Mouse (Mus musculus): ENCODE results near the gene Loxl3.

- TF ChIP-seq TAL1 (IDR thresholded peaks at IDR 0.05; ENCODE audit: low read length): no peak
- TF ChIP-seq GATA1 (IDR thresholded peaks at IDR 0.05; ENCODE audit: low read length): no peak
Observed at GRCm38 (mm10) chr6:83004309-83004708, 29.7 kb upstream of the Loxl3 start.

All from erythroblast, embryonic 14.5 days (primary cell).